Mouse (Mus musculus) thymus, adult 2 months (tissue): ENCODE measurements at regions not wholly inside any gene's neighbourhood (a gene's known extent, or its start where the extent isn't known, plus 50 kb on each side); places are given as distances from the start of the nearest gene placed in this dataset.

Source experiments
- DNase-seq: peaks from one replicate; pipeline ENCODE4 v3.0.0; 2021
- H3K27ac ChIP-seq: fragments of 200-500 bp; 2 replicates; pipeline ENCODE4 v1.5.1; 2012; ENCODE audit warnings: low read length, control low read depth; ENCODE audit not compliant: control insufficient read depth, insufficient read depth
- H3K27me3 ChIP-seq: fragments of 200-500 bp; 2 replicates; pipeline ENCODE4 v1.6.1; 2012; ENCODE audit warnings: mild to moderate bottlenecking, low read length, moderate library complexity, mixed read lengths; ENCODE audit not compliant: control insufficient read depth, insufficient read depth
- H3K36me3 ChIP-seq: fragments of 200-500 bp; 2 replicates; pipeline ENCODE4 v1.6.1; 2012; ENCODE audit warnings: mild to moderate bottlenecking, low read length, moderate library complexity; ENCODE audit not compliant: control insufficient read depth, insufficient read depth
- H3K4me1 ChIP-seq: fragments of 200-500 bp; replicated peaks from 2 replicates; pipeline ENCODE4 v1.6.1; 2012; ENCODE audit warnings: low read length; ENCODE audit not compliant: control insufficient read depth, insufficient read depth
- H3K4me3 ChIP-seq: fragments of 200-500 bp; 2 replicates; pipeline ENCODE4 v1.5.1; 2012; ENCODE audit warnings: mild to moderate bottlenecking, low read length, control low read depth, moderate library complexity; ENCODE audit not compliant: control insufficient read depth, insufficient read depth
- CTCF ChIP-seq: fragments of 200-500 bp; IDR thresholded peaks from 2 replicates; pipeline ENCODE4 v1.5.1; 2012; ENCODE audit warnings: mild to moderate bottlenecking, control low read depth, low read length, moderate library complexity, borderline replicate concordance; ENCODE audit not compliant: control insufficient read depth, poor library complexity, insufficient read depth; ENCODE audit errors: extremely low read depth
- POLR2A ChIP-seq: fragments of 200-500 bp; IDR thresholded peaks from 2 replicates; pipeline ENCODE4 v1.6.1; 2012; ENCODE audit warnings: mild to moderate bottlenecking, low read length, control low read depth, moderate library complexity; ENCODE audit not compliant: control insufficient read depth, poor library complexity, insufficient read depth; ENCODE audit errors: extremely low read depth
- WGBS: fragments of 180-500 bp; shearing (Covaris S2); methylation state at CpG from one replicate; pipeline ENCODE4 v1.1.7; 2018; 5-methylcytosine and 5-hydroxymethylcytosine counted together

GRCm38 (mm10) chr10:19463800-19464199, 107.5 kb downstream of the Olig3 start:
- 94% methylated on average over 3 of the region's 3 CpGs for WGBS
- no peak for TF ChIP-seq CTCF
- TF ChIP-seq POLR2A = no peak
- no peak for DNase-seq
- no peaks in the 10 kb centered on the region for H3K4me1 ChIP-seq
- H3K36me3 ChIP-seq = no peaks in the 10 kb centered on the region
- H3K4me3 ChIP-seq = no peak overlapping the region
- H3K27ac ChIP-seq = no peak overlapping the region
- H3K27me3 ChIP-seq = no peaks in the 10 kb centered on the region

GRCm38 (mm10) chr10:19464504-19464903, 108.2 kb downstream of the Olig3 start:
- no peak for DNase-seq
- no peaks in the 10 kb centered on the region for H3K27me3 ChIP-seq
- H3K36me3 ChIP-seq = no peaks in the 10 kb centered on the region
- no peak overlapping the region for H3K4me3 ChIP-seq
- no peak for TF ChIP-seq POLR2A
- TF ChIP-seq CTCF = no peak
- H3K27ac ChIP-seq = no peak overlapping the region
- 88% methylated on average over 5 of the region's 5 CpGs for WGBS
- no peaks in the 10 kb centered on the region for H3K4me1 ChIP-seq

GRCm38 (mm10) chr10:19471349-19472040, 115.2 kb downstream of the Olig3 start:
- no peaks in the 10 kb centered on the region for H3K36me3 ChIP-seq
- no peaks in the 10 kb centered on the region for H3K27me3 ChIP-seq
- no peaks in the 10 kb centered on the region for H3K4me1 ChIP-seq
- H3K27ac ChIP-seq = no peak overlapping the region
- no peak for TF ChIP-seq CTCF
- TF ChIP-seq POLR2A = no peak
- no peak overlapping the region for H3K4me3 ChIP-seq
- 96% methylated on average over 9 of the region's 9 CpGs for WGBS
- no peak for DNase-seq

- TF ChIP-seq CTCF (no peak), POLR2A (no peak)
- Histone ChIP-seq H3K27ac (no peak overlapping the region), H3K4me1 (no peaks in the 10 kb centered on the region), H3K36me3 (no peaks in the 10 kb centered on the region), H3K4me3 (no peak overlapping the region), H3K27me3 (no peaks in the 10 kb centered on the region)
- WGBS = 91% methylated on average over 6 of the region's 6 CpGs
- DNase-seq = no peak
Observed at GRCm38 (mm10) chr10:19472066-19472465, 115.7 kb downstream of the Olig3 start.

- no peak for DNase-seq
- 90% methylated on average over 3 of the region's 3 CpGs for WGBS
Observed at GRCm38 (mm10) chr10:19472949-19473535, 116.7 kb downstream of the Olig3 start.

GRCm38 (mm10) chr10:19485537-19486135, 106.1 kb upstream of the Ifngr1 start:
- DNase-seq = no peak
- H3K27ac ChIP-seq = no peak overlapping the region
- H3K4me3 ChIP-seq = no peak overlapping the region
- no peaks in the 10 kb centered on the region for H3K27me3 ChIP-seq
- TF ChIP-seq POLR2A (no peak), CTCF (no peak)
- peaks cover 4% of the 10 kb centered on the region for H3K4me1 ChIP-seq
- WGBS = 94% methylated on average over 15 of the region's 15 CpGs
- H3K36me3 ChIP-seq = no peaks in the 10 kb centered on the region

More at GRCm38 (mm10) chr10:19472949-19473535, 116.7 kb downstream of the Olig3 start:
- Histone ChIP-seq H3K27me3 (no peaks in the 10 kb centered on the region), H3K4me3 (no peak overlapping the region), H3K36me3 (no peaks in the 10 kb centered on the region), H3K4me1 (no peaks in the 10 kb centered on the region), H3K27ac (no peak overlapping the region)
- TF ChIP-seq CTCF = no peak
- TF ChIP-seq POLR2A = no peak

- TF ChIP-seq POLR2A (no peak), CTCF (no peak)
- WGBS = 82% methylated on average over 8 of the region's 8 CpGs
- no peak overlapping the region for H3K27ac ChIP-seq
- no peak overlapping the region for H3K4me3 ChIP-seq
- peaks cover 17% of the 10 kb centered on the region for H3K4me1 ChIP-seq
- no peak for DNase-seq
- no peaks in the 10 kb centered on the region for H3K36me3 ChIP-seq
- H3K27me3 ChIP-seq = no peaks in the 10 kb centered on the region
Observed at GRCm38 (mm10) chr10:19490500-19490899, 101.2 kb upstream of the Ifngr1 start.
